Mouse (Mus musculus): ENCODE data around the gene Vtn. TPM values are rescaled to one million over a fixed set of nuclear protein-coding genes. Genes with fewer than 3 reads are reported as not detected.

Vtn gene
- total and polyA plus RNA-seq, 2 experiments from 2014 or later = 94.4 to 111 TPM

GRCm38 (mm10) chr11:78497071-78497541 is 1.8 kb upstream of the Vtn start:
- Histone ChIP-seq H3K4me3 (ENCODE audit: low read depth, low read length) (peak overlapping the region; percentile 80), H3K9ac (peak overlapping the region; percentile 89), H3K27me3 (ENCODE audit: insufficient read depth, low read length) (no peaks in the 10 kb centered on the region), H3K4me2 (ENCODE audit: low read depth) (peak overlapping the region; percentile 64), H3K27ac (ENCODE audit: low read depth, low read length) (peak overlapping the region; percentile 94), H3K9me3 (ENCODE audit: low read length) (no peaks in the 10 kb centered on the region), H3K4me1 (ENCODE audit: insufficient read depth) (peaks cover 10% of the 10 kb centered on the region), H3K36me3 (ENCODE audit: insufficient read depth) (no peaks in the 10 kb centered on the region)
- DNase-seq (no peak), ATAC-seq (peak; percentile 42)
- WGBS = under 1% methylated on average over 43 of the region's 44 CpGs
- no peak for TF ChIP-seq CTCF (IDR thresholded peaks at IDR 0.05; ENCODE audit: low read depth)

GRCm38 (mm10) chr11:78497544-78498522 is 1.1 kb upstream of the Vtn start, which contains the start of gene Sarm1:
Sarm1 (minus strand) TSS chr11:78497754.
- Histone ChIP-seq H3K4me3 (ENCODE audit: low read depth, low read length) (peak within 1 kb of the TSS; percentile 80), H3K4me2 (ENCODE audit: low read depth) (peak within 1 kb of the TSS; percentile 64), H3K9ac (peak within 1 kb of the TSS; percentile 89), H3K9me3 (ENCODE audit: low read length) (no peaks in the 10 kb centered on the region), H3K27ac (ENCODE audit: low read depth, low read length) (peak within 1 kb of the TSS; percentile 94), H3K4me1 (ENCODE audit: insufficient read depth) (peaks cover 10% of the 10 kb centered on the region), H3K36me3 (ENCODE audit: insufficient read depth) (no peaks in the 10 kb centered on the region), H3K27me3 (ENCODE audit: insufficient read depth, low read length) (no peaks in the 10 kb centered on the region)
- WGBS = 3% methylated on average over 36 of the region's 36 CpGs
- peak; percentile 44 for TF ChIP-seq CTCF (IDR thresholded peaks at IDR 0.05; ENCODE audit: low read depth)
- peak; percentile 98 for DNase-seq
- peak; percentile 97 for ATAC-seq

GRCm38 (mm10) chr11:78499543-78499942 is 652 bp downstream of the Vtn start:
- DNase-seq (no peak), ATAC-seq (no peak)
- Histone ChIP-seq H3K27ac (ENCODE audit: low read depth, low read length) (no peak overlapping the region), H3K27me3 (ENCODE audit: insufficient read depth, low read length) (no peaks in the 10 kb centered on the region), H3K36me3 (ENCODE audit: insufficient read depth) (no peaks in the 10 kb centered on the region), H3K4me1 (ENCODE audit: insufficient read depth) (peaks cover 10% of the 10 kb centered on the region), H3K4me2 (ENCODE audit: low read depth) (no peak overlapping the region), H3K4me3 (ENCODE audit: low read depth, low read length) (no peak overlapping the region), H3K9me3 (ENCODE audit: low read length) (no peaks in the 10 kb centered on the region), H3K9ac (no peak overlapping the region)
- TF ChIP-seq CTCF (IDR thresholded peaks at IDR 0.05; ENCODE audit: low read depth) = no peak
- 51% methylated on average over 16 of the region's 16 CpGs for WGBS

- no peak overlapping the region for H3K4me3 ChIP-seq (ENCODE audit: low read depth, low read length)
- no peak overlapping the region for H3K4me2 ChIP-seq (ENCODE audit: low read depth)
- no peak for DNase-seq
- no peak overlapping the region for H3K9ac ChIP-seq
- ATAC-seq = no peak
- H3K4me1 ChIP-seq (ENCODE audit: insufficient read depth) = peaks cover 7% of the 10 kb centered on the region
- no peak overlapping the region for H3K27ac ChIP-seq (ENCODE audit: low read depth, low read length)
- no peaks in the 10 kb centered on the region for H3K27me3 ChIP-seq (ENCODE audit: insufficient read depth, low read length)
- no peak for TF ChIP-seq CTCF (IDR thresholded peaks at IDR 0.05; ENCODE audit: low read depth)
- peaks cover 7% of the 10 kb centered on the region; the same call in 1 of the 2 replicates for H3K36me3 ChIP-seq (ENCODE audit: insufficient read depth)
- H3K9me3 ChIP-seq (ENCODE audit: low read length) = no peaks in the 10 kb centered on the region
- 72% methylated on average over 9 of the region's 9 CpGs for WGBS
These were observed 1.8 kb downstream of the Vtn start for GRCm38 (mm10) chr11:78500623-78501202.

- Histone ChIP-seq H3K9ac (no peak overlapping the region), H3K27me3 (ENCODE audit: insufficient read depth, low read length) (no peaks in the 10 kb centered on the region), H3K27ac (ENCODE audit: low read depth, low read length) (no peak overlapping the region), H3K36me3 (ENCODE audit: insufficient read depth) (peaks cover 11% of the 10 kb centered on the region), H3K4me1 (ENCODE audit: insufficient read depth) (no peaks in the 10 kb centered on the region), H3K9me3 (ENCODE audit: low read length) (no peaks in the 10 kb centered on the region), H3K4me3 (ENCODE audit: low read depth, low read length) (no peak overlapping the region), H3K4me2 (ENCODE audit: low read depth) (no peak overlapping the region)
- WGBS = 80% methylated on average over 20 of the region's 20 CpGs
- no peak for ATAC-seq
- no peak for TF ChIP-seq CTCF (IDR thresholded peaks at IDR 0.05; ENCODE audit: low read depth)
- DNase-seq = no peak
These were observed 2.6 kb downstream of the Vtn start for GRCm38 (mm10) chr11:78501529-78501928.

- H3K4me2 ChIP-seq (ENCODE audit: low read depth) = no peak within 1 kb of the TSS
- peaks cover 25% of the 10 kb centered on the region for H3K36me3 ChIP-seq (ENCODE audit: insufficient read depth)
- DNase-seq (peak; percentile 50), ATAC-seq (peak; percentile 64; the same call in 1 of the 2 replicates)
- WGBS = 47% methylated on average over 7 of the region's 7 CpGs
- TF ChIP-seq CTCF (IDR thresholded peaks at IDR 0.05; ENCODE audit: low read depth) = no peak
- no peak within 1 kb of the TSS for H3K27ac ChIP-seq (ENCODE audit: low read depth, low read length)
- no peaks in the 10 kb centered on the region for H3K9me3 ChIP-seq (ENCODE audit: low read length)
- no peaks in the 10 kb centered on the region for H3K27me3 ChIP-seq (ENCODE audit: insufficient read depth, low read length)
- no peaks in the 10 kb centered on the region for H3K4me1 ChIP-seq (ENCODE audit: insufficient read depth)
- H3K4me3 ChIP-seq (ENCODE audit: low read depth, low read length) = no peak within 1 kb of the TSS
- no peak within 1 kb of the TSS for H3K9ac ChIP-seq
These were observed 4.2 kb downstream of the Vtn start, which contains the start of gene Sebox for GRCm38 (mm10) chr11:78502909-78503650. Sebox (plus strand) TSS chr11:78503447.

Data from forebrain, postnatal 0 days (tissue).